Comparison of ENCODE assay signal across 8 mouse cellular contexts in genomic region chrX:142737719-142738118, GRCm38 (mm10). TPM values are rescaled to one million over a fixed set of nuclear protein-coding genes. Genes with fewer than 3 reads are reported as not detected.
DNase-seq lines count a peak whose midpoint lies in the region; ATAC-seq and TF ChIP-seq lines count a peak whose summit lies in the region.

No protein-coding gene starts in this region.

- no peak for TF ChIP-seq POLR2A in thymus, adult 2 months (IDR thresholded peaks at IDR 0.05; ENCODE audit: control insufficient read depth, extremely low read depth, insufficient read depth, low read length, poor library complexity)

- no peaks in the 10 kb centered on the region for H3K27me3 ChIP-seq in intestine, postnatal 0 days (replicated peaks; ENCODE audit: control insufficient read depth, insufficient read depth, low read length)
- no peaks in the 10 kb centered on the region for H3K27me3 ChIP-seq in thymus, adult 2 months (ENCODE audit: control insufficient read depth, insufficient read depth, low read length)

- no peaks in the 10 kb centered on the region for H3K36me3 ChIP-seq in intestine, postnatal 0 days (ENCODE audit: control insufficient read depth, insufficient read depth)
- H3K36me3 ChIP-seq in thymus, adult 2 months (ENCODE audit: control insufficient read depth, insufficient read depth, low read length), result no peaks in the 10 kb centered on the region

- no peaks in the 10 kb centered on the region for H3K9me3 ChIP-seq in intestine, postnatal 0 days (ENCODE audit: control insufficient read depth)

- intact Hi-C loops in left cerebral cortex, postnatal 4 days (cut with DNase I), result no loop called here

- H3K27ac ChIP-seq in intestine, postnatal 0 days (ENCODE audit: low read depth, low read length), result no peak overlapping the region
- H3K27ac ChIP-seq in thymus, adult 2 months (ENCODE audit: control insufficient read depth, insufficient read depth, low read length), result no peak overlapping the region

- no peak overlapping the region for H3K4me2 ChIP-seq in intestine, postnatal 0 days (replicated peaks; ENCODE audit: low read depth)

- DNase-seq in urinary bladder, postnatal 14 days (ENCODE audit: low spot score), result peak; percentile 46
- DNase-seq in urinary bladder, postnatal 10 days (ENCODE audit: low spot score), result no peak
- peak; percentile 33 for DNase-seq in gastrocnemius, adult 18-20 months (ENCODE audit: low spot score)
- DNase-seq in cerebellum, postnatal 4 days (ENCODE audit: low spot score in 2 of 2), result no peak
- DNase-seq in left cerebral cortex, postnatal 4 days, result no peak
- DNase-seq in cerebellum, postnatal 25 days, result no peak
- DNase-seq in thymus, adult 2 months, result no peak

- H3K4me3 ChIP-seq in intestine, postnatal 0 days (ENCODE audit: low read depth, low read length), result no peak overlapping the region
- H3K4me3 ChIP-seq in thymus, adult 2 months (ENCODE audit: control insufficient read depth, insufficient read depth, low read length), result no peak overlapping the region

- peak; percentile 41; the same call in 1 of the 2 replicates for ATAC-seq in intestine, postnatal 0 days

- no peaks in the 10 kb centered on the region for H3K4me1 ChIP-seq in intestine, postnatal 0 days (replicated peaks; ENCODE audit: control insufficient read depth, insufficient read depth, low read length)
- peaks cover 3% of the 10 kb centered on the region; the same call in 1 of the 2 replicates for H3K4me1 ChIP-seq in thymus, adult 2 months (replicated peaks; ENCODE audit: control insufficient read depth, insufficient read depth, low read length)

- no peak for TF ChIP-seq CTCF in intestine, postnatal 0 days (IDR thresholded peaks at IDR 0.05; ENCODE audit: low read depth)
- no peak for TF ChIP-seq CTCF in thymus, adult 2 months (IDR thresholded peaks at IDR 0.05; ENCODE audit: borderline replicate concordance, control insufficient read depth, extremely low read depth, insufficient read depth, low read length, poor library complexity)

- 63% methylated on average over 6 of the region's 6 CpGs for WGBS in intestine, postnatal 0 days
- WGBS in thymus, adult 2 months, result 83% methylated on average over 6 of the region's 6 CpGs

- H3K9ac ChIP-seq in intestine, postnatal 0 days (ENCODE audit: low read depth, low read length), result no peak overlapping the region

RNA-seq across cellular contexts. Expression of gene Tmem164, which starts 56.5 kb away (rescaled TPM):
- 1 to 10 TPM; 1.1 to 1.2 TPM for total RNA-seq in gastrocnemius, adult 18-20 months (2021)
- polyA plus RNA-seq in intestine, postnatal 0 days (2015; fragmentation: Nextera tagmentation; extraction: Ambion mirVana), result 14.3 and 15.3 TPM in 2 replicates
- 10 to 100 TPM; 40.4 to 45.7 TPM for total RNA-seq in left cerebral cortex, postnatal 4 days (2021)
- polyA plus RNA-seq in thymus, adult 2 months (2012; rRNA removed), result 44.6 and 49.1 TPM in 2 replicates

Comparison
In these comparisons a context has a peak if more than half of its experiments do, and no peak if none do; other contexts are left out.
1. DNase-seq: peak in urinary bladder, postnatal 14 days (single experiment) and gastrocnemius, adult 18-20 months (single experiment); none in urinary bladder, postnatal 10 days (single experiment), cerebellum, postnatal 4 days (0 of 2), left cerebral cortex, postnatal 4 days (single experiment), cerebellum, postnatal 25 days (0 of 2) and thymus, adult 2 months (single experiment).
2. RNA of gene Tmem164, which starts 56.5 kb away (total RNA-seq): 40.4 to 45.7 TPM in left cerebral cortex, postnatal 4 days; 1.1 to 1.2 TPM in gastrocnemius, adult 18-20 months; every median in the first group is over 10 times any median in the second.